Mouse (Mus musculus) monocyte, adult 2 months (primary cell): ENCODE measurements around the gene Vmn1r213.

Experiments used
- DNase-seq, 2 experiments: peaks; one replicate each; pipeline ENCODE4 v3.0.0; 2022; ENCODE audit warnings: low spot score in 2 of 2, low read depth in 1 of 2

The Vmn1r213 gene

GRCm38 (mm10) chr13:23007356-23007755 lies at the start of gene Vmn1r213:
Gene Vmn1r213 (plus strand): TSS chr13:23007656.
- no peak for DNase-seq

- no peak for DNase-seq
These were observed 17.1 kb upstream of the Vmn1r213 start for GRCm38 (mm10) chr13:22990214-22990891.

GRCm38 (mm10) chr13:22992178-22992700 lies 15.2 kb upstream of the Vmn1r213 start:
- no peak for DNase-seq

- DNase-seq: no peak
These were observed 14.7 kb upstream of the Vmn1r213 start for GRCm38 (mm10) chr13:22992721-22993120.

GRCm38 (mm10) chr13:23018158-23018557 lies 10.7 kb downstream of the Vmn1r213 start:
- no peak for DNase-seq

- DNase-seq: no peak
These were observed 17.4 kb downstream of the Vmn1r213 start for GRCm38 (mm10) chr13:23024812-23025211.

- DNase-seq: no peak
These were observed 22.7 kb downstream of the Vmn1r213 start, which contains the start of gene Vmn1r214 for GRCm38 (mm10) chr13:23030118-23030517. Gene Vmn1r214 (plus strand): TSS chr13:23030418.

- no peak for DNase-seq
These were observed 50.3 kb downstream of the Vmn1r213 start for GRCm38 (mm10) chr13:23057778-23058177.
